Mouse (Mus musculus) kidney, adult 2 months (tissue): ENCODE measurements at regions not wholly inside any gene's neighbourhood (a gene's known extent, or its start where the extent isn't known, plus 50 kb on each side); places are given as distances from the start of the nearest gene placed in this dataset.

ENCODE experiments used
- DNase-seq: peaks from one replicate; pipeline ENCODE4 v3.0.0; 2021
- H3K27ac ChIP-seq: fragments of 200-500 bp; 2 replicates; pipeline ENCODE4 v1.5.1; 2012; ENCODE audit warnings: low read depth, low read length, control low read depth, inconsistent platforms; ENCODE audit not compliant: insufficient read depth
- H3K27me3 ChIP-seq: fragments of 200-500 bp; replicated peaks from 2 replicates; pipeline ENCODE4 v1.6.1; 2012; ENCODE audit warnings: mild to moderate bottlenecking, moderate library complexity, low read length, inconsistent platforms; ENCODE audit not compliant: control insufficient read depth, insufficient read depth
- H3K36me3 ChIP-seq: fragments of 200-500 bp; 2 replicates; pipeline ENCODE4 v1.6.1; 2012; ENCODE audit warnings: mild to moderate bottlenecking, moderate library complexity, low read length, inconsistent platforms; ENCODE audit not compliant: control insufficient read depth, insufficient read depth
- H3K4me1 ChIP-seq: fragments of 200-500 bp; 2 replicates; pipeline ENCODE4 v1.6.1; 2011; ENCODE audit warnings: low read length; ENCODE audit not compliant: control insufficient read depth, insufficient read depth
- H3K4me3 ChIP-seq: fragments of 200-500 bp; 2 replicates; pipeline ENCODE4 v1.5.1; 2011; ENCODE audit warnings: mild to moderate bottlenecking, low read depth, low read length, control low read depth; ENCODE audit not compliant: insufficient read depth
- CTCF ChIP-seq: fragments of 200-500 bp; conservative IDR thresholded peaks from 2 replicates; pipeline ENCODE4 v1.5.1; 2011; ENCODE audit warnings: low read depth, mild to moderate bottlenecking, control low read depth, low read length, moderate library complexity, mixed read lengths; ENCODE audit not compliant: insufficient read depth, insufficient read length
- POLR2A ChIP-seq: fragments of 200-500 bp; IDR thresholded peaks from one replicate; pipeline ENCODE4 v1.6.1; 2011; ENCODE audit warnings: low read depth, low read length, control low read depth
- WGBS: fragments of 180-500 bp; shearing (Covaris S2); methylation state at CpG from one replicate; pipeline ENCODE4 v1.1.7; 2018; 5-methylcytosine and 5-hydroxymethylcytosine counted together

DNA sequence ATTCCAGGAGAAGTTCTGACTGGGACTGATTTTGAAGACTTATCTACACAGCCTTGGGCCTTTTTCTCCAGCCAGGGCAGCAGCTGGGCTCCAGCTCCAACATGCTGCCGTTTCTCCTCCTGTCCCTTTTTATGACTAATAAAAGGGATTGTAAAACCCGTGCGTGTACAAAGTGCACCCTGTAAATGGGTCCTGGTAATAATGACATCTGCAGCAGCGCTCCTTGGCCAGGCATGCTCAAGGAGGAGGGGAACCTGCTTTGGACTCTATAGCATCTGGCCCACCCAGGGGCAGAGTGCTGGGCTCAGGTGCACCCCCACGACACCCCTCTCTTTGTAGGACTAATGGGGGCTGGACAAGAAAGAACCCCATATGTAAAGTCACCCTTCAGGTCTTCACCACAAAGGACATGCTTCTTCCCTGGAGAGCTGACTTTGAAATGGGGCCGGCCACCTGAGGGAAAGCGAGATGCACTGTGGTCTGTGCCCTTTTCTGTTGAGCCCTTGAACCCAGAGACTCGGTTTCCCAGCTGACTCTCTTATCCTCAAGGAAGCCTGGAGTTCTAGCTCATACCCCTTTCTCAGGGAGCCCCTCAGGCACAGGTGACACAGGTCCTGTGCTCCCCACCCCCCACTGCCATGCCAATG lies 61.4 kb downstream of the Mrpl23 start:
- 69% methylated on average over 8 of the region's 8 CpGs for WGBS
- Histone ChIP-seq H3K27me3 (no peaks in the 10 kb centered on the region), H3K36me3 (no peaks in the 10 kb centered on the region), H3K4me3 (no peak overlapping the region), H3K4me1 (no peaks in the 10 kb centered on the region), H3K27ac (no peak overlapping the region)
- no peak for TF ChIP-seq POLR2A
- no peak for TF ChIP-seq CTCF
- no peak for DNase-seq

DNA sequence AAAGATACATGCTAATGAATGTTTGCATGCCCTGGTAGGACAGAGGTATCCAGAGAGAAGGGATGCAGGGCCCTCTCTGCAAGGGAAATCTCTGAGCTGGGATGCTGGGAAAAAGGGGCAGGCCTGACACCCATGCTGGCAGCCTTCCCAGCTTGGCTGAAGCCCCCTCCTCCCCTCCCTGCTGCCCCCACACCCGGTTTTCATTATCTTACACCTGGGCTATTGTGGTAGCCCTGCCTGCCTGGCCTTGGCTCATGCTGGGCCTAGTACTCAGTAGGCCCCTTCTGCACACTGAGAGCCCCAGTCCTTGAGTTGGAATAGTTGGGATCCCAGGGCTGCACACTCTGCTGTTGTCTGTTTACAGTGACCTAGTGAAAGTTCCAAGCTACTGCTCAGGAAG lies 62.9 kb downstream of the Mrpl23 start:
- WGBS, result 33% methylated on average over 1 of the region's 1 CpGs
- TF ChIP-seq POLR2A (no peak), CTCF (no peak)

DNA sequence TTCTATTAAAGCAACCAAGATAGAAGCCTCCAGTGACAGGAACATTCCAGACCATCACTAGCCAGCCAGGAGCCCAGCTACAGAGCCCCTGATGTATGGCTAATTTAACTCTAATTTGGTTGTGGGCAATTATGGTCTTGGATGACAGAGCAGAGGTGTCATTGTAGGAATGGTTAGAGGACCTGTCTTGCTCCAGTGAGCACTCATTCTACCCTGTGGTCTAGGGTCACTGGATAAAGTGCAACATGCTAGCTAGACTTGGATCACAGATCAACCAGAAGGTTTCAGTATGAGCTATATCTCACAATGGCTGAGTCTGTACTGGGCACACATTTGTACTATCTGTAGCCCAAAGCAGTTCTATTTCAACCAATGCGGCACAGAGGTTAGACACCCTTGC lies 63.7 kb downstream of the Mrpl23 start:
- Histone ChIP-seq H3K4me3 (no peak overlapping the region), H3K36me3 (no peaks in the 10 kb centered on the region), H3K27ac (no peak overlapping the region), H3K27me3 (no peaks in the 10 kb centered on the region), H3K4me1 (no peaks in the 10 kb centered on the region)
- TF ChIP-seq CTCF, result no peak
- no peak for TF ChIP-seq POLR2A
- WGBS, result 54% methylated on average over 1 of the region's 1 CpGs
- DNase-seq, result peak; percentile 43

More for the DNA sequence above, 62.9 kb downstream of the Mrpl23 start:
- Histone ChIP-seq H3K4me3 (no peak overlapping the region), H3K27me3 (no peaks in the 10 kb centered on the region), H3K27ac (no peak overlapping the region), H3K36me3 (no peaks in the 10 kb centered on the region), H3K4me1 (no peaks in the 10 kb centered on the region)
- no peak for DNase-seq

- no peaks in the 10 kb centered on the region for H3K36me3 ChIP-seq
- H3K27ac ChIP-seq, result no peak overlapping the region
- WGBS, result 65% methylated on average over 7 of the region's 7 CpGs
- TF ChIP-seq POLR2A, result no peak
- TF ChIP-seq CTCF, result no peak
- no peak overlapping the region for H3K4me3 ChIP-seq
- H3K27me3 ChIP-seq, result no peaks in the 10 kb centered on the region
- H3K4me1 ChIP-seq, result no peaks in the 10 kb centered on the region
- no peak for DNase-seq
Observed at GRCm38 (mm10) chr7:142597961-142598360, 65.5 kb downstream of the Mrpl23 start.

GRCm38 (mm10) chr7:142599942-142600341 lies 66.7 kb downstream of the Igf2 start:
- no peak for DNase-seq
- Histone ChIP-seq H3K4me1 (no peaks in the 10 kb centered on the region), H3K27ac (no peak overlapping the region), H3K4me3 (no peak overlapping the region), H3K27me3 (no peaks in the 10 kb centered on the region), H3K36me3 (no peaks in the 10 kb centered on the region)
- 82% methylated on average over 15 of the region's 15 CpGs for WGBS
- TF ChIP-seq POLR2A (no peak), CTCF (no peak)

- DNase-seq, result no peak
- Histone ChIP-seq H3K36me3 (no peaks in the 10 kb centered on the region), H3K27me3 (no peaks in the 10 kb centered on the region), H3K4me3 (no peak overlapping the region), H3K4me1 (no peaks in the 10 kb centered on the region), H3K27ac (no peak overlapping the region)
- TF ChIP-seq CTCF (no peak), POLR2A (no peak)
- 40% methylated on average over 1 of the region's 1 CpGs for WGBS
Observed at GRCm38 (mm10) chr7:142600400-142600799, 66.2 kb downstream of the Igf2 start.
